Mouse (Mus musculus) heart, postnatal 14 days (tissue): ENCODE results near the gene Tenm2. TPM values are rescaled to one million over a fixed set of nuclear protein-coding genes. Genes with fewer than 3 reads are reported as not detected.

Experiments used
- DNase-seq, 2 experiments: peaks; one replicate each; pipeline ENCODE4 v3.0.0; 2021 to 2022
- intact Hi-C: fragments of 180-260 bp; cut with DNase I; formaldehyde crosslinking; loops from one replicate; pipeline ENCODE4 v1.15.1; 2025
- total RNA-seq, 2 experiments: library from RNA; stranded (reverse); gene quantifications; 2 replicates each; pipeline ENCODE4 v1.2.3; 2021

The Tenm2 gene
- total RNA-seq, 2 experiments from 2014 or later = 0.02 to 0.19 TPM

DNA sequence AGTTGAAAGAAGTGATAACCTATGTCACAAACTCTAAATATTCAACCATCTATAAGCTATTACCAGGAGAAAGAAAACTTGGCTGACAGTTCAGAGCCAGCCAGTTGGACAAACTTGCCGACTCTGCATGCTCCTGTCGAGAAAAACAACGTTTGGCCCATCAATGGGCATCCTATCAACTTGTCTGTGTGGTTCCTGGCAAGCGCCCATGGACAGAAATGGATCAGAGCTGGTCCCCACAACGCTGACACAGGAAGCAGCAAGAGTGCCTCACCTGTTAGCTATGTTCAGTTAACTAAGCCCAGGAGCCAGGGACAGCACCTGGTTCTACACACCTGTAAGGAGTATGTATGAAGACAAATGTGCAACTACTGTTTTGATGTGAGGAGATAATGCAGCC is 908.5 kb downstream of the Tenm2 start:
- DNase-seq = no peak
- intact Hi-C loops = no loop called here

DNA sequence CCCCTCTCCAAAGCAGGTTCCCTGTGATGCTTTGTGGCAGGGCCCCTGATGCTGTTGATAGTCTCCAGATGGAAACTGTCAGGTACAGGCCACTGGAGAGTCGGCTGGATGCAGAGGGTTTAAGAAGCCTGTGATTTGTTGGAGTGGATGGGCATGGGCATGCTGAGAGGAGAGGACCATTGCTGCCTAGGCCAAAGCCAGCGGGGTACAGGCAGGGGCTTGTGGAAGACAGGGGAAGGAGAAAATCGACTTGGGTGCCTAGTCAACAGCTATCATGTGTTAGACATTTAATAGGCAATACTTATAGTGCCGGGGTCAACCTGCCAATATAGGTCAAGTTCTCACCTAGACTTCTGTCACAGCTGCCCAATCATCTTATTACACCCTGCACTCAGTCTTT is 926.4 kb downstream of the Tenm2 start:
- intact Hi-C loops = no loop called here
- DNase-seq = no peak

GRCm38 (mm10) chr11:36307276-36307675 is 928.5 kb downstream of the Tenm2 start:
- intact Hi-C loops = no loop called here

GRCm38 (mm10) chr11:36305348-36305950 is 930.3 kb downstream of the Tenm2 start:
- DNase-seq = no peak
- intact Hi-C loops = no loop called here

More at GRCm38 (mm10) chr11:36307276-36307675, 928.5 kb downstream of the Tenm2 start:
- DNase-seq = no peak

GRCm38 (mm10) chr11:36302913-36303371 is 932.8 kb downstream of the Tenm2 start:
- no peak for DNase-seq
- intact Hi-C loops = no loop called here

DNA sequence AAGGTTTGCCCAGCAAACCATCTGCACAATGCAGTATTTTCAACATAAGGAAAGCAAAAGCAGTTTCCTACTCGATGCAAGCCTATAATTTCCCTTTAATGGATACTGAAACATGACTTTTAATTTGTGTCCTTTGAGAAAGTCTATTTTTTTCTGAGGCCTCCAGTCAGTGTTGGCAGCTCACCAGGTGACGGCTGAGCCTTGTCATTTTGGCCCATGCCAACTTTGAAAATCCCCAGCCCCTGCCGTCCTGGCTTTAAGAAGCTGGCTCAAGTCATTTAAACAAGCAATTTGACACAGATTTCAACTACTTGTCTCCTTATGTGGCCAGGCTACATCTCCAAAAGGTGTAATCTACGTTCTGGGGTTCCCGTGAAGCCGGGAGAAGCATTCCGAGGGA is 933.7 kb downstream of the Tenm2 start:
- DNase-seq = peak; percentile 4 to 26
- intact Hi-C loops = no loop called here

GRCm38 (mm10) chr11:36296568-36296967 is 939.2 kb downstream of the Tenm2 start:
- intact Hi-C loops = no loop called here
- DNase-seq = no peak

GRCm38 (mm10) chr11:36292206-36292605 is 943.6 kb downstream of the Tenm2 start:
- intact Hi-C loops = no loop called here
- DNase-seq = no peak

- no peak for DNase-seq
- intact Hi-C loops = no loop called here
These were observed 949.5 kb downstream of the Tenm2 start for GRCm38 (mm10) chr11:36286246-36286645.

GRCm38 (mm10) chr11:36280533-36280932 is 955.2 kb downstream of the Tenm2 start:
- no peak for DNase-seq
- intact Hi-C loops = no loop called here

- intact Hi-C loops = no loop called here
- no peak for DNase-seq
These were observed 957.9 kb downstream of the Tenm2 start for GRCm38 (mm10) chr11:36277903-36278215.

GRCm38 (mm10) chr11:36277192-36277902 is 958.4 kb downstream of the Tenm2 start:
- intact Hi-C loops = no loop called here
- no peak for DNase-seq

- intact Hi-C loops = no loop called here
- DNase-seq = no peak
These were observed 959.7 kb downstream of the Tenm2 start for GRCm38 (mm10) chr11:36276015-36276414.

DNA sequence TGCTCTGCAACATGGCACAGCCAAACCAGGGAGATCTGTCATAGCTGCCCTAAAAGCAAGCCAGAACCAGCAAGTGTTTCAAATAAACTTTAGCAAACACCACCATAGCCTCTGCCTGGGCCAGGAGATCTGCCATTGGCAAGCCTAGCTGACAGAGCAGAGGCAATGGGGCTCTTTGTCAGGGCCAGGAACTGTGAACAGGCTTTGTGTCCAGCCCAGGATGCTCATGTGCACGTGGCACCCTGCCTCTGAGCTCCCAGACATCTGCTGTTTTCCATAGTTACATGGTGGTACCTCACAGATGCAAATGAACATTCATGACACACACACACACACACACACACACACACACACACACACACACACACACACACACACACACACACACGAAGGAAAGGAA is 963.6 kb downstream of the Tenm2 start:
- no peak for DNase-seq
- intact Hi-C loops = no loop called here

DNA sequence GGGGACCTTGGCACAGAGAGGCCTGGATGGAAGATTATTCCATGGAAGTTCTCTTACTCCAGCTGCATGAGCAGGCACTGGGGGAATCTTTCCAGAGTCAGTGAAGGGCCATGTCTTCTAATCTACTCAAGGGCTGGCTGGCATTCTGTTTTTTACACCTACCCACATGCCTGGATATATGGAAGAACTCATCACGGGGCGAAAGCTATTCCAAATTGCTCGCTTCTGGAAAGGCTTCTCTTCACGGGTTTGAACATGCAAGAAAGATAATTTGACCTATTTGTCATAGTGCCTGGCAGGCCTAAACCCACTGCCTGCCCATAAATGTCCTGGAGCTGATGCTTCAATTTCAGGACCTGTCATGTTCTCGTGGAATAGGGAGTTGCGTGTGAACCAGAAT is 965.8 kb downstream of the Tenm2 start:
- intact Hi-C loops = no loop called here
- no peak for DNase-seq

- intact Hi-C loops = no loop called here
- peak in 1 of 2 experiments; percentile 7 for DNase-seq
These were observed 970.8 kb downstream of the Tenm2 start for GRCm38 (mm10) chr11:36264776-36265466.

DNA sequence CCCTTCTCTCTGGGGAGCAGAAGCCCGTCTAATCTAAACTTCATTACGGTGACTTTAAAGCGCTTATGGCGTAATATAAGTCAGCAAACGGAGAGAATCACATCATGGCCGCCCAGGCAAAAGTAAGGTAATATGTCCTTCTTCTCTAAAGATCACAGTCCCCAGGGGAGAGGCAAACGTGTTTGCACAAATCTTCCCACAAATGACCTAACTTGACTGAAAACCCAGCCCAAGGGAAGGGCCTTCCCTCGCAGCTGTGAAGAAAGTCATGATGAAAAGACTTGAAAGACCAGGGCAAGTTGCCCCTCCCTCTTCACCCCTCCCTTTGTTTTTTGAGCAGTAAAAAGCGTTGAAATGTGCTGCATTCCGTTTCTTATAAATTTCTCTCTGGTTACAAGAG is 971.9 kb downstream of the Tenm2 start:
- no peak for DNase-seq
- intact Hi-C loops = no loop called here

DNA sequence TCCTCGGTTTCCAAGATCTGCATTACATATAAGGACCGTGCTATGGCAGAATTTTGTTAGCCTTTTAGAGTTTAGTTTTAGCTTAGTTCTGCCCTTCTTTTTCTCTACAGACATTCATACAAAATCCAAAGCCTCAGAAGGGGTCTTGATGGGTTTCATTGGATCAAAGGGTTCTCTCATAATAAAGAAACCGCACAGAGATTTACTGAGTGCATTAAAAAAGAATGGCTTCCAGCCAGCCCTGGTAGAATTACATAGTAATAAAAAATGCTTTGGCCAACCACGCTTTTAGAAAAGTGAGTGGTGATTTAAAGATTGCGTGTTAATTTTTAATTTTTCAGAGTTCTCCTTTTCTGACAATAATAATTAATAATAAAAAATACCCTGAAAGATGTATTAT is 978.6 kb downstream of the Tenm2 start:
- intact Hi-C loops = no loop called here
- no peak for DNase-seq

GRCm38 (mm10) chr11:36256747-36257146 is 979.0 kb downstream of the Tenm2 start:
- intact Hi-C loops = no loop called here
- no peak for DNase-seq

GRCm38 (mm10) chr11:36254019-36254418 is 981.7 kb downstream of the Tenm2 start:
- intact Hi-C loops = no loop called here
- no peak for DNase-seq

DNA sequence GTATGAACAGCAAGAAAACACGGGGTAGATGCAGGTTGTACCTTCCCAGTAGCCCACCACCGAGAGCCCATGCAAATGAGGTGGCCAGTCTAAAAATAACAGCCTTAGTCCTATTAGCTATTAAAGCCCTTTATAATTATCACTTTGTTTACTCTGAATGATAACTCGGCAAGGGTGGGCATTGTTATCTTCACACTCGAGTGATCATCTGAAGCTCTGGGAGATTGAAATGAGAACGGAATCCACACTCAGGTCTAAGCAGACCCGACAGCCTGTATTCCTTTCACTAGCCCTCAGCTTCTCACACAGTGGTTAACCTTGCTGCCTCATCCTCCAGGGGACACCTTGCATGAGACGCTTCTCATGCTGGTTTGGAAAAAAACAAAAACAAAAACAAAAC is 985.7 kb downstream of the Tenm2 start:
- no peak for DNase-seq
- intact Hi-C loops = no loop called here

DNA sequence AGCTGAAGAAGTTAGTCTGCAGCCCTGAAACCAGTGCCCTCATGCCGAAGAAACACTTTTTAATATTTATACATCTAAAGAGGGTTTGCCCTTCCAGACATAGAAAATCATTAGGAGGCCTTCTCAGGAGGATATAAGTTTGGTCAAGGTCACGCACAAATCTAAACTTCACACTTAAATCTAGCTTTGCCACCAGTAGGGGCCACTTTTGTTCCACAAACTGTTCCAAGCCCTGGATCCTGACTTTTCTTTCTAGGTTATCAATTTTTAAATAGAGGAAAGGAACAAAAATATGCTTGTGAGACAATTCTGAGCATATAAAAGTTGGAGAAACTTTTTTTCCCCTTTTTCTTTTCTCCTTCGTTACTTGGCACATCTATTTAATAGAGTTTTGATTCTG is 989.6 kb downstream of the Tenm2 start:
- no peak for DNase-seq
- intact Hi-C loops = no loop called here
